ENCODE assay signal across 8 mouse cellular contexts in genomic region chr7:30956756-30957366, GRCm38 (mm10). TPM values are rescaled to one million over a fixed set of nuclear protein-coding genes. Genes with fewer than 3 reads are reported as not detected.
DNase-seq lines count a peak whose midpoint lies in the region; ATAC-seq and TF ChIP-seq lines count a peak whose summit lies in the region.

Gene Usf2, minus strand, starts transcription at chr7:30956803.

- no peaks in the 10 kb centered on the region for H3K9me3 ChIP-seq in erythroblast, embryonic 14.5 days (ENCODE audit: control insufficient read depth, low read length)
- no peaks in the 10 kb centered on the region for H3K9me3 ChIP-seq in heart, embryonic 12.5 days (replicated peaks)
- H3K9me3 ChIP-seq in kidney, postnatal 0 days (replicated peaks; ENCODE audit: low read length): no peaks in the 10 kb centered on the region
- H3K9me3 ChIP-seq in liver, embryonic 15.5 days (replicated peaks): no peaks in the 10 kb centered on the region
- H3K9me3 ChIP-seq in neural tube, embryonic 12.5 days: no peaks in the 10 kb centered on the region

- H3K27ac ChIP-seq in heart, embryonic 12.5 days (ENCODE audit: poor library complexity, severe bottlenecking): peak within 1 kb of the TSS; percentile 98
- peak within 1 kb of the TSS; percentile 99 for H3K27ac ChIP-seq in kidney, postnatal 0 days
- peak within 1 kb of the TSS; percentile 93 for H3K27ac ChIP-seq in liver, embryonic 15.5 days (replicated peaks)
- peak within 1 kb of the TSS; percentile 96 for H3K27ac ChIP-seq in neural tube, embryonic 12.5 days

- peaks cover under 1% of the 10 kb centered on the region; the same call in 1 of the 2 replicates for H3K27me3 ChIP-seq in erythroblast, embryonic 14.5 days (ENCODE audit: control insufficient read depth)
- no peaks in the 10 kb centered on the region for H3K27me3 ChIP-seq in heart, embryonic 12.5 days (replicated peaks)
- no peaks in the 10 kb centered on the region for H3K27me3 ChIP-seq in kidney, postnatal 0 days (ENCODE audit: insufficient read depth, low read length)
- no peaks in the 10 kb centered on the region for H3K27me3 ChIP-seq in liver, embryonic 15.5 days
- no peaks in the 10 kb centered on the region for H3K27me3 ChIP-seq in neural tube, embryonic 12.5 days (replicated peaks)

- peaks cover 49% of the 10 kb centered on the region for H3K36me3 ChIP-seq in erythroblast, embryonic 14.5 days (ENCODE audit: control insufficient read depth)
- peaks cover 45% of the 10 kb centered on the region for H3K36me3 ChIP-seq in heart, embryonic 12.5 days
- peaks cover 25% of the 10 kb centered on the region for H3K36me3 ChIP-seq in kidney, postnatal 0 days (ENCODE audit: insufficient read depth, low read length)
- peaks cover 50% of the 10 kb centered on the region for H3K36me3 ChIP-seq in liver, embryonic 15.5 days (replicated peaks)
- peaks cover 39% of the 10 kb centered on the region for H3K36me3 ChIP-seq in neural tube, embryonic 12.5 days

- WGBS in heart, embryonic 12.5 days: 4% methylated on average over 49 of the region's 82 CpGs
- WGBS in kidney, postnatal 0 days: 0% methylated on average over 35 of the region's 82 CpGs
- WGBS in liver, embryonic 15.5 days (ENCODE audit: insufficient replicate concordance): under 1% methylated on average over 62 of the region's 82 CpGs
- 2% methylated on average over 32 of the region's 82 CpGs for WGBS in neural tube, embryonic 12.5 days

- TF ChIP-seq POLR2A in brain, embryonic 14.5 days (IDR thresholded peaks at IDR 0.05; ENCODE audit: borderline replicate concordance, extremely low read depth, insufficient read depth, insufficient read length, poor library complexity, severe bottlenecking): peak; percentile 54; the same call in 1 of the 2 replicates

- DNase-seq in brain, embryonic 14.5 days (ENCODE audit: low read depth): peak; percentile 91
- DNase-seq in kidney, postnatal 0 days (ENCODE audit: low spot score): peak; percentile 93
- peak; percentile 84 for DNase-seq in testis, postnatal 10 days (ENCODE audit: low spot score)

- H3K9ac ChIP-seq in heart, embryonic 12.5 days: peak within 1 kb of the TSS; percentile 100
- H3K9ac ChIP-seq in kidney, postnatal 0 days (ENCODE audit: low read depth, low read length): peak within 1 kb of the TSS; percentile 99
- peak within 1 kb of the TSS; percentile 98 for H3K9ac ChIP-seq in liver, embryonic 15.5 days
- peak within 1 kb of the TSS; percentile 98 for H3K9ac ChIP-seq in neural tube, embryonic 12.5 days

- TF ChIP-seq CTCF in brain, embryonic 14.5 days (IDR thresholded peaks at IDR 0.05; ENCODE audit: borderline replicate concordance, extremely low read depth, insufficient read depth, insufficient read length): no peak
- TF ChIP-seq CTCF in kidney, postnatal 0 days (IDR thresholded peaks at IDR 0.05; ENCODE audit: low read depth): no peak

- peak within 1 kb of the TSS; percentile 89 for H3K4me2 ChIP-seq in heart, embryonic 12.5 days
- H3K4me2 ChIP-seq in kidney, postnatal 0 days (ENCODE audit: low read length): peak within 1 kb of the TSS; percentile 74
- H3K4me2 ChIP-seq in liver, embryonic 15.5 days: peak within 1 kb of the TSS; percentile 93
- H3K4me2 ChIP-seq in neural tube, embryonic 12.5 days (replicated peaks): peak within 1 kb of the TSS; percentile 92

- peak within 1 kb of the TSS; percentile 97 for H3K4me3 ChIP-seq in erythroblast, embryonic 14.5 days (replicated peaks)
- peak within 1 kb of the TSS; percentile 97 for H3K4me3 ChIP-seq in heart, embryonic 12.5 days
- H3K4me3 ChIP-seq in kidney, postnatal 0 days (replicated peaks; ENCODE audit: low read depth, low read length): peak within 1 kb of the TSS; percentile 94
- peak within 1 kb of the TSS; percentile 96 for H3K4me3 ChIP-seq in liver, embryonic 15.5 days (replicated peaks)
- peak within 1 kb of the TSS; percentile 100 for H3K4me3 ChIP-seq in neural tube, embryonic 12.5 days

- H3K4me1 ChIP-seq in erythroblast, embryonic 14.5 days (ENCODE audit: control insufficient read depth): peaks cover 38% of the 10 kb centered on the region
- peaks cover 19% of the 10 kb centered on the region for H3K4me1 ChIP-seq in heart, embryonic 12.5 days (replicated peaks)
- peaks cover 14% of the 10 kb centered on the region; the same call in 1 of the 2 replicates for H3K4me1 ChIP-seq in kidney, postnatal 0 days (replicated peaks; ENCODE audit: insufficient read depth, low read length)
- H3K4me1 ChIP-seq in liver, embryonic 15.5 days (replicated peaks): peaks cover 51% of the 10 kb centered on the region
- peaks cover 22% of the 10 kb centered on the region for H3K4me1 ChIP-seq in neural tube, embryonic 12.5 days

- peak; percentile 57 for ATAC-seq in CD4-positive, CD25-positive, alpha-beta regulatory T cell, adult 4 months
- peak; percentile 65 for ATAC-seq in heart, embryonic 12.5 days (ENCODE audit: insufficient number of reproducible peaks, low FRiP score)
- ATAC-seq in kidney, postnatal 0 days (replicated peaks; ENCODE audit: low FRiP score, low read depth): peak; percentile 71
- peak; percentile 19 for ATAC-seq in liver, embryonic 15.5 days (ENCODE audit: insufficient read depth)
- peak; percentile 48 for ATAC-seq in neural tube, embryonic 12.5 days (ENCODE audit: low FRiP score, low read depth)

RNA-seq across cellular contexts. Expression of gene Usf2, which starts in this region (rescaled TPM):
- 10 to 100 TPM; 11.0 to 16.0 TPM for polyA plus RNA-seq in CD4-positive, CD25-positive, alpha-beta regulatory T cell, adult 4 months (2017; shearing (Covaris generic))
- 165 and 170 TPM in 2 replicates for polyA plus RNA-seq in brain, embryonic 14.5 days (2012; rRNA removed)
- 30.7 and 40.4 TPM in 2 replicates for polyA plus RNA-seq in erythroblast, embryonic 14.5 days (2012)
- polyA plus RNA-seq in heart, embryonic 12.5 days (2016; fragmentation: Nextera tagmentation; extraction: Ambion mirVana): 18.4 and 22.5 TPM in 2 replicates
- 21.9 and 22.3 TPM in 2 replicates for polyA plus RNA-seq in kidney, postnatal 0 days (2015; fragmentation: Nextera tagmentation; extraction: Ambion mirVana)
- polyA plus RNA-seq in liver, embryonic 15.5 days (2015; fragmentation: Nextera tagmentation; extraction: Ambion mirVana): 12.4 TPM in 2 replicates
- 32.0 and 38.8 TPM in 2 replicates for polyA plus RNA-seq in neural tube, embryonic 12.5 days (2016; fragmentation: Nextera tagmentation; extraction: Ambion mirVana)

Comparison
In these comparisons a context has a peak if more than half of its experiments do, and no peak if none do; other contexts are left out.
1. Peak in every context shown above with its lines: DNase-seq, ATAC-seq, H3K4me3 ChIP-seq and H3K27ac ChIP-seq.
2. ATAC-seq: peak in every context shown above with its lines; median percentile 71 in kidney, postnatal 0 days; 65 in heart, embryonic 12.5 days; 57 in CD4-positive, CD25-positive, alpha-beta regulatory T cell, adult 4 months; 48 in neural tube, embryonic 12.5 days; 19 in liver, embryonic 15.5 days.